ENCODE assay signal across 9 mouse cellular contexts in genomic region chr1:172408996-172409395, GRCm38 (mm10). TPM values are rescaled to one million over a fixed set of nuclear protein-coding genes. Genes with fewer than 3 reads are reported as not detected.
DNase-seq lines count a peak whose midpoint lies in the region; ATAC-seq and TF ChIP-seq lines count a peak whose summit lies in the region.
"Had no signal": no experiment of that assay in that cellular context is flagged by ENCODE, and none has a peak within 500 bp of the region (broad histone marks: within the 10 kb centered on the region; RNA-seq: fewer than 3 reads in every experiment).

No protein-coding gene starts in this region.

- peak; percentile 53 for DNase-seq in heart, postnatal 0 days (ENCODE audit: low spot score)
- DNase-seq in right cerebral cortex, adult 18-20 months, result peak; percentile 18
- no peak for DNase-seq in right cerebral cortex, postnatal 36 days (ENCODE audit: low spot score in 2 of 2)
- DNase-seq in embryo, embryonic 10 days (ENCODE audit: low spot score), result peak; percentile 84
- no peak for DNase-seq in yolk sac, embryonic 10.5 days (ENCODE audit: low spot score)
- no peak for DNase-seq in gastrocnemius, postnatal 25 days

- no peak overlapping the region for H3K27ac ChIP-seq in heart, postnatal 0 days (ENCODE audit: low read depth)
- no peak overlapping the region for H3K27ac ChIP-seq in heart, embryonic 11.5 days (ENCODE audit: low read depth, low read length)
- H3K27ac ChIP-seq: liver, embryonic 15.5 days had no signal

- 8% methylated on average over 6 of the region's 6 CpGs for WGBS in heart, postnatal 0 days
- WGBS in heart, embryonic 11.5 days (ENCODE audit: insufficient replicate concordance), result 7% methylated on average over 6 of the region's 6 CpGs

- no peaks in the 10 kb centered on the region for H3K9me3 ChIP-seq in heart, postnatal 0 days (replicated peaks; ENCODE audit: control insufficient read depth, low read length)
- no peaks in the 10 kb centered on the region for H3K9me3 ChIP-seq in heart, embryonic 11.5 days (replicated peaks; ENCODE audit: control insufficient read depth, low read length)
- H3K9me3 ChIP-seq: liver, embryonic 15.5 days had no signal

- H3K27me3 ChIP-seq in heart, postnatal 0 days (ENCODE audit: control insufficient read depth, insufficient read depth, low read length), result no peaks in the 10 kb centered on the region; the same call in 1 of the 2 replicates
- peaks cover 4% of the 10 kb centered on the region; the same call in 1 of the 2 replicates for H3K27me3 ChIP-seq in heart, embryonic 11.5 days (ENCODE audit: control insufficient read depth, insufficient read depth, low read length)

- ATAC-seq in heart, postnatal 0 days (ENCODE audit: insufficient read depth, low read depth), result no peak; the same call in 1 of the 2 replicates
- no peak for ATAC-seq in heart, embryonic 11.5 days (replicated peaks; ENCODE audit: insufficient number of reproducible peaks, low FRiP score, low TSS enrichment)
- peak; percentile 63; the same call in 1 of the 2 replicates for ATAC-seq in megakaryocyte-erythroid progenitor cell, adult 5-6 weeks (replicated peaks; ENCODE audit: low FRiP score, low TSS enrichment, poor library complexity, severe bottlenecking)

- no peak overlapping the region for H3K4me2 ChIP-seq in heart, postnatal 0 days (ENCODE audit: low read depth, low read length)
- H3K4me2 ChIP-seq in heart, embryonic 11.5 days, result no peak overlapping the region
- H3K4me2 ChIP-seq: liver, embryonic 15.5 days had no signal

- H3K36me3 ChIP-seq in heart, postnatal 0 days (replicated peaks; ENCODE audit: control insufficient read depth, insufficient read depth, low read length), result no peaks in the 10 kb centered on the region
- H3K36me3 ChIP-seq in heart, embryonic 11.5 days (ENCODE audit: control insufficient read depth, insufficient read depth, low read length), result no peaks in the 10 kb centered on the region
- H3K36me3 ChIP-seq: liver, embryonic 15.5 days had no signal

- H3K4me3 ChIP-seq in heart, postnatal 0 days (ENCODE audit: low read depth, low read length), result no peak overlapping the region
- no peak overlapping the region for H3K4me3 ChIP-seq in heart, embryonic 11.5 days (ENCODE audit: low read depth, low read length)
- H3K4me3 ChIP-seq: liver, embryonic 15.5 days had no signal

- no peak for TF ChIP-seq EP300 in heart, postnatal 0 days (IDR thresholded peaks at IDR 0.05; ENCODE audit: low read depth)

- no peaks in the 10 kb centered on the region for H3K4me1 ChIP-seq in heart, postnatal 0 days (ENCODE audit: control insufficient read depth, insufficient read depth)
- no peaks in the 10 kb centered on the region for H3K4me1 ChIP-seq in heart, embryonic 11.5 days (ENCODE audit: control insufficient read depth, insufficient read depth, low read length)
- H3K4me1 ChIP-seq: liver, embryonic 15.5 days had no signal

- TF ChIP-seq CTCF in heart, postnatal 0 days (IDR thresholded peaks at IDR 0.05; ENCODE audit: low read depth), result peak; percentile 88

- H3K9ac ChIP-seq in heart, postnatal 0 days (replicated peaks; ENCODE audit: low read depth, low read length), result no peak overlapping the region
- no peak overlapping the region for H3K9ac ChIP-seq in heart, embryonic 11.5 days (ENCODE audit: low read depth, low read length)
- H3K9ac ChIP-seq: liver, embryonic 15.5 days had no signal

RNA-seq across cellular contexts. Expression of gene Pigm, which starts 32.6 kb away (rescaled TPM):
- 13.8 and 14.8 TPM in 2 replicates for total RNA-seq in heart, postnatal 0 days (2014; rRNA removed; ENCODE audit: low replicate concordance)
- polyA plus RNA-seq in heart, postnatal 0 days (2015; fragmentation: Nextera tagmentation; extraction: Ambion mirVana), result 2.1 and 2.2 TPM in 2 replicates
- polyA plus RNA-seq in heart, embryonic 11.5 days (2014; fragmentation: Nextera tagmentation; extraction: Ambion mirVana), result 8.8 and 9.8 TPM in 2 replicates
- total RNA-seq in megakaryocyte-erythroid progenitor cell, adult 5-6 weeks (2014; fragmentation: Nextera tagmentation), result 12.9 and 18.2 TPM in 2 replicates
- total RNA-seq in megakaryocyte-erythroid progenitor cell, adult 5-6 weeks (2017), result 16.4 and 16.8 TPM in 2 replicates
- total RNA-seq in gastrocnemius, postnatal 25 days (2021), result 1 to 10 TPM; 3.4 to 3.6 TPM

Comparison
In these comparisons a context has a peak if more than half of its experiments do, and no peak if none do; other contexts are left out.
1. DNase-seq: peak in heart, postnatal 0 days (single experiment), right cerebral cortex, adult 18-20 months (single experiment) and embryo, embryonic 10 days (single experiment); none in right cerebral cortex, postnatal 36 days (0 of 2), yolk sac, embryonic 10.5 days (single experiment) and gastrocnemius, postnatal 25 days (single experiment).